Mouse (Mus musculus): Measurements from ENCODE around the gene Asic1. TPM values are rescaled to one million over a fixed set of nuclear protein-coding genes. Genes with fewer than 3 reads are reported as not detected.
"Not testable (repeated sequence)": the region's sequence is repeated elsewhere in the genome, so short reads cannot be mapped to it uniquely, and the experiment has no call there.

The Asic1 gene
- total RNA-seq, 4 experiments from 2014 or later = 1.4 to 2.5 (median 1.8) TPM

DNA sequence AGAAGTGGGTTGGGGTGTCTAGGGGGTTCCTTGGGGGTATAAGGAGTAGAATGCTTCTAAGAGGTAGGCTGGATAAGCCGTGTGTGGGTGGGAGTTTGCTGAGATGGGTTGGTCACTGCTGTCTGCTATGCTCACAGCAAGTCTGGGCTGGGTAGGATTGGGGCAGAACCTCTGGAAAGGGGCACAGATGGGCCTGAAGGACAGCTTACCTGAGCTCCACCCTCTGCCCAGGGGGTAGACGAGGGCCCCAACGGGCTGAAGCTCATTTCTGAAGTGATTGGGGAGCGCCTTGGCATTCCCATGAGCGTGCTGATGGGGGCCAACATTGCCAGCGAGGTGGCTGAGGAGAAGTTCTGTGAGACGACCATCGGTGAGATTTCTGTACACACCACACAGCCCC is 49.7 kb downstream of the Asic1 start:
- no peak for DNase-seq

DNA sequence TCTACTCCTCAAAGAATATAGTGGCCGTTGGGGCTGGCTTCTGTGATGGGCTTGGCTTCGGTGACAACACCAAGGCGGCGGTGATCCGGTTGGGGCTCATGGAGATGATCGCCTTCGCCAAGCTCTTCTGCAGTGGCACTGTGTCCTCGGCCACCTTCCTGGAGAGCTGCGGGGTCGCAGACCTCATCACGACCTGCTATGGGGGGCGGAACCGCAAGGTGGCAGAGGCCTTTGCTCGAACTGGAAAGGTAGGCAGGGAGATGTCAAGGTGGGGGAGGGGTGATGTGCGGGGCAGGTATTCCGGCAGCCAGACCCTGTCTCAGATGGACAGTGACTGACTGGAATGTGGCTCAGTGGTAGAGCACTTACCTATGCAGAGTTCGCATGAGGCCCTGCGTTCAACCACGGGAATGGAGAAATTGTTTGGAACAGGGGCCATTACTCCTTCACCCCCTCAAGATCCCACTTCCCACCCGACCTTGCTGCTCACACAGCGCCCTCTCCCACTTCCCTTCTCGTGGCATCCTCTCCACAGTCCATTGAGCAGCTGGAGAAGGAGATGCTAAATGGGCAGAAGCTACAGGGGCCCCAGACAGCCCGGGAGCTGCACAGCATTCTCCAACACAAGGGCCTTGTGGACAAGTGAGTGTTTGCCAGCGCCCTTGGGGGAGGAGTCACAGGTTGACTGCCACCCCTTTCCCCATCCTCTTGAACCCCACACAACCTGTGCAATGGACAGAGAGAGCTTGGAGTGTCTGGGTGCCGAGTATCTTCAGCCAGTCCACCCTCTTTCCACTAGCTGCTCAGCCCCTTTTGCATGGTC is 52.0 kb downstream of the Asic1 start:
- DNase-seq = no peak

DNA sequence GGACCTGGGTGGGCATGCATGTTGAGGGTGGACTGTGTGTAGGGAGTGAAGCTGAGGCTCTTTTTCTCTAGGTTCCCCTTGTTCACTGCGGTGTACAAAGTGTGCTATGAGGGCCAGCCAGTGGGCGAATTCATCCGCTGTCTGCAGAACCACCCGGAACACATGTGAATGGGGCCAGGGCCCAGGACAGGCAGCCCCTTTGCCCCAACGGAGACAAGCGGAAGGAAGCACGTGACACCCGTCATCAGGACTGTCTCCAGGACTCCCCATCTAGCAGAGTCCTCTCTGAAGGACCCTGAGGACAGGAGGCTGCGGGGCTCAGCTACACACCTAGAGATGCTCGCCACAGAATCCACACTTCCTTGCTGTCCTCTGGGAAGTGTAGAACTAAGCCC is 52.9 kb downstream of the Asic1 start:
- DNase-seq = no peak

DNA sequence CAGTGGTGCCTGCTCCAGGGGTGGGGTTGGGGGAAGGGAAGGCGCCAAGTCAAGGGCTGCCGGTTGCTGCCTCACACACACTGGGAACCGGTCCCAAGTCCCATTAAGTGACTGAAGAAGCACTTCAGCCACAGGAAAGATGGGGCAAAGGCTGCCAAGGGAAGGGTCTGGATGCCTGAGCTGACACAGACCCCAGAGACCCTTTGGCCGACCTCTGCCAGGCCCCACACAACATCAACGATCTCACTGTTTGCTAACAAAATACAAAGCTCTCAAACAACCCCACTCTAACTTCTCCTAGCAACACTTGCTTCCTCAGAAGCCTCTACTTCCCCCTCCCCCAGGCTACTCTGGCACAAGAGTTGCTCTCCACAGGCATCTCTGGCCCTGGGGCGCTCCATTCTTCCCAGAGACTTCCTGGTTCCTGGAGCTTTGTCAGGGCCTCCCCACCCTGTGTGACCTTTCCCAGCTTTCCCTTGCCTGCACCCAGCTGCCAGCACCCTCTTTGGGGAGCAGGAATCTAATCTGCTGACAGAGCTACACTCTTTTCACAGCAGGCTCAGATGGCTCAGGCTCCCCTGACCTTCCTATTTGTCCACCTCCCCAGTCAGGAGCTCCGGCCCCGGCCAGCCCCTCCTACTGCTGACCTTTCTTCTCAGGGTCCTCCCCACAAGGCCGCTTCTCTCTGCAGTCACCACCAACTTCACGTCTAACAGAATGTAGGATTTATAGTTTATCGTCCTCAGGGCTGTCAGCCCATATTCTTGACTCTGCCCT is 53.5 kb downstream of the Asic1 start:
- no peak for DNase-seq

DNA sequence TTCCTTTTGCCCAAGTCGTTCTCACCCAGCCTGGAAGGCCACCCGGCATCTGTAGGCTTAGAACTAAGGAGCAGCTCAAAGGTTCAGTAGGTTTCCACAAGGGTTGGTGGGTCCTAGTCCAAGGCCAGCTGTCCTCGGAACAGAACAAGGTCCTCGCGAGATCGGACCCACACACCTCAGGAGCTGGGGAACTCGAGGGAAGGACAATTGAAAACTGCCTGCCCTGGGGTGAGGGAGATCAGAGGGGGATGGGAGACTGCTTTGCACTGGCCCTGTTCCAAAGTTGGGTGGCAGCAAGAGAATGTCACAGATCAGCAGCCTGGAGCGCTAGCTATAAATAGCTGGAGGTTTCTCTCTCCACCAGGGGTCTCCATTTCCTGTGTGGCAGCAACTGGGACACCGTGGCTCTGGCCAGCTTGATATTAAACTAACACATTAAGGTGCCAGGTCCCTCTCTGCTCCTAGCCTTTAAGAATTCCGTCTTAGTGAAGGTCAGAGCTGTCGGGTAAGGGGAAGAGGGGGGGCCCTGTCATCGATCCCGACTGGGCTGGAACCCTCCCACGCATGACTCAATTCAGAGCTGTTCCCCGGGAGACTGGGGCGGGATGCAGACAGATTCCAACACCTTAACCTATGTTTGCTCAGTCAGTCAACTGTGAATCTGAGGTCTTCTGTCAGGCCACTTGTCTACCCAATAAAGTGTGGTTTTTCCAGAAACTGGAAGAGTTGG is 54.3 kb downstream of the Asic1 start:
- peak; percentile 91 for DNase-seq

DNA sequence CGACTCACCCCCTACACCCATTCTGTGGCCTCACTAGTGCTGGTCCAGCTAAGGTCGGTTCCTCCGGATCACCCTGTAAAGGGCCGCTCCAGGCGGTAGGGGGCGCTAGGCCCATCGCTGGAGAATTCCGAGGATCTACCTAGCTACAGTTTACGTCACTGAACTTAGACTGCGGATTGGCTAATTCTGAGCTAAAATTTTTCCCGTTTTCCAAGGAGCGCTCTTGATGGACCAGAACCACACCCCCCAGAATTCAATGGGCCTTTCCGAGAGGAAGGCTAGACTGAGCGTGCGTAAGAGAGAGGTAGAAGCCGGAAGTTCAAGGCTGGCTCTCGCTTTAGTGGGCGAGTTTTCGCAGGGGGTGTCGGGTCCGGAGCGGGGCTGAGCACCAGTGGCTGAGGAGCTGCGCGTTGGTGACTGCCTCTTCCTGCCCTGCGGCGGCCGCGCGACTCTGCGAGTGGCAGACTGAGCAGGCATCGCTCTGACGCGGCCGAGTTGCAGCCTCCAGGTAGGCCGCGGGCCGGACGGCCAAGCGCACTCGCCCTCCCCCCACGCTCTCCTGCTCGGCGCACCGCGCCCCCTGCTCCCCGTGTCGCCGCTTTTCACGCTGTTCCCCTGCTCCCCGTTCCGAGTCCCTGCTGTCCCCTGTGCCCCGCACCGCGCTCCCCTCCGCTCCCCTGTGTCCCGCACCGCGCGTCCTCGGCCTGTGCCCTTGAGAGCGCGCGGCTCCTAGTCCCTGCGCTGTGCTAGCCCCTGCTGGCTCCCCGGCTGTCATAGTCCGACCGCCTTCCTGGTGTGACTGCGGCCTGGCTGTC is 55.4 kb downstream of the Asic1 start, which contains the start of gene Cox14:
TSS of gene Cox14 (plus strand) at position 278 of the 815 bp plus-strand sequence.
- DNase-seq = peak; percentile 96

DNA sequence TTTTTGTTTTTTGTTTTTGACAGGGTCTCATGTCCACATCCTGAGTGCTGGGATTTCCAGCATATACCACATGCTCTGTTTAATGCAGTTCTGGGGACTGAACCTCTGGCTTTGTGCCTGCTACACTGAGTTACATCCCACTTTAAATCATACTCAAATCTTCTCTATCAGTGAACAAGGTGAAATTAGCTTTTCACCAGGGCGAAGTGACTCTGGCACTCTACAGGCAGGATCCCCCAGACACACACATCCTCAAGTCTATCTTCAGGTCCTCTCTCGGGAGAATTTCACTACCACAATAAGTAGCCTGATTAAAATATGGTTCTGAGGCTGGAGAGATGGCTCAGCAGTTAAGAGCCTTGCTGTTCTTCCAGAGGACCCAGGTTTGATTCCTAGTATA is 56.4 kb downstream of the Asic1 start:
- DNase-seq = no peak

DNA sequence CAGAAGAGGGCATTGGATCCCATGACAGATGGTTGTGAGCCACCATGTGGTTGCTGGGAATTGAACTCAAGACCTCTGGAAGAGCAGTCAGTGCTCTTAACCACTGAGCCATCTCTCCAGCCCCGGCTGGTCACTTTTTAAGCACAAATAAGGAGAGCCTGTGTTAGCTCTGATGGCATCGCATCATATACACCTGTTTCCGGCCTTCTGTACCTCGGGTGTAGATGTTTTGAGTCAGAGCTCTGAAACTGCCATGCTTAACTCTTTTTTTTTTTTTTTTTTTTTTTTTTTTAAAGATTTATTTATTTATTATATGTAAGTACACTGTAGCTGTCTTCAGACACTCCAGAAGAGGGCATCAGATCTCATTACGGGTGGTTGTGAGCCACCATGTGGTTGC is 56.9 kb downstream of the Asic1 start:
- DNase-seq = not testable (repeated sequence)

DNA sequence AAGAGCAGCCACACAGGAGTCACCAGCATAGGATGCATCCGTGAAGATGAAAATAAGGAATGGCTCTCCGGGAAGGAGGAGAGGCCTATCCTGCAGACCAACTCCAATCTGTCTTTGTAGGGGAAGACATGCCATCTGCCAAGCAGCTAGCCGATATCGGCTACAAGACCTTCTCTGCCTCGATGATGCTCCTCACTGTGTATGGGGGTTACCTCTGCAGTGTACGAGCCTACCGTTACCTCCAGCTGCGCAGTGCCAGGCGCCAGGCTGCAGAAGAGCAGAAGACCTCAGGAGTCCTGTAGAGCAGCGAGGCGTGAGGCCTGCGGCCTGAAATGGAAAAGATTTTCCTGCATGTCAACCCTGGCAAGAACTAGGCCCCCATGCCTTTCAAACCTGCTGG is 57.4 kb downstream of the Asic1 start:
- DNase-seq = no peak

DNA sequence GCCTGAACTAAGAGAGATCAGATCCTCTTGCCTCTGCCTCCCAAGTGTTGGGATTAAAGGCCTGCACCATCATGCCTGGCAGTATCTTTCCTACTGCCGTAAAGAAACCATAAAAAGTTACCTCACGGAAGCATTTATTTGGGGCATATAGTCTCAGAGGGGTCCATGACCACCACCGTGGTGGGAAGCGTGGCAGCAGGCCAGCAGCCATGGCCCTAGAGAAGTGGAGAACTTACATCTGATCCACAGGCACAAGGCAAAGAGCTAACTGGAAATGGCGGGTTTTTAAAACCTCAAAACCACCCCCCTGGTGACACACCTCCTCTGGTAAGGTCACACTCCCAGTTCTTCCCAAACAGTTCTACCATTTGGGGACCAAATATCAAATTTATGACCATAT is 58.0 kb downstream of the Asic1 start:
- DNase-seq = no peak

DNA sequence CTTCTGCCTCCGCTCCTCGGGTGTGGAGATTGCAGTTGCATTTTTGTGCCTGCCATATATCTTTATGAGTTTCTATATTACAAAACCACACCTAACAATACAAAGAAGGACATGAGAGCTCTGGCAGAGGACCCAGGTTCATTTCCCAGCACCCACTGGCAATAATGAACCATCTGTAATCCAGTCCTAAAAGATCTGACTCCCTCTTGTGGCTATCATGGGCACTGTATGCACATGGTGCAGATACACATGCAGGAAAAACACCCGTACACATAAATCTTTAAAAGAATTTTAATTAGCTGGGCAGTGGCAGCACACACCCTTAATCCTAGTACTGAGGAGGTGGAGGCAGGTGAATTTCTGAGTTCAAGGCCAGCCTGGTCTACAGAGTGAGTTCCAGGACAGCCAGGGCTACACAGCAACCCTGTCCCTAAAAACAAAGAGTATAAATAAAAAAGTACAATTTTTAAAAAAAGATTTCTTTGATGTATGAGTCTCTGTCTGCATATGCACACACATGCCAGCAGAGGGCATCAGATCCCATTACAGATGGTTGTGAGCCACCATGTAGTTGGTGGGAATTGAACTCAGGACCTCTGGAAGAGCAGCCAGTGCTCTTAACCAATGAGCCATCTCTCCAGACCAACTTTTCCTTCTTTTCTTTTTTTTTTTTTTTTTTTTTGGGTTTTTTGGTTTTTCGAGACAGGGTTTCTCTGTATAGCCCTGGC is 59.1 kb downstream of the Asic1 start:
- DNase-seq = no peak

DNA sequence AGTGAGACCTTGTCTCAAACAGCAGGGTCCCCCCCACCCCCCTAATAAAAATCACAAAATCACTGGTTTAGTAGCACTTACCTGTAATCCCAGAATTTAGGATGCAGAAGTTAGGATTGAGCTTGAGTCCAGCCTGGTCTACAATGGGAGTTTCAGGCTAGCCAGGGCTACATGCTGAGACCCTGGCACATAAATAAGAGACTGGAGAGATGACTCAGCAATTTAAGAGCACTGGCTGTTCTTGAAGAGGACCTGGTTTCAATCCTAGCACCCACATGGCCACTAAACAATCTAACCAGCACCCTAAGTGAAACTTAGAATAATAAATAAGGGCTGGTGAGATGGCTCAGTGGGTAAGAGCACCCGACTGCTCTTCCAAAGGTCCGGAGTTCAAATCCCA is 61.0 kb downstream of the Asic1 start:
- DNase-seq = no peak

DNA sequence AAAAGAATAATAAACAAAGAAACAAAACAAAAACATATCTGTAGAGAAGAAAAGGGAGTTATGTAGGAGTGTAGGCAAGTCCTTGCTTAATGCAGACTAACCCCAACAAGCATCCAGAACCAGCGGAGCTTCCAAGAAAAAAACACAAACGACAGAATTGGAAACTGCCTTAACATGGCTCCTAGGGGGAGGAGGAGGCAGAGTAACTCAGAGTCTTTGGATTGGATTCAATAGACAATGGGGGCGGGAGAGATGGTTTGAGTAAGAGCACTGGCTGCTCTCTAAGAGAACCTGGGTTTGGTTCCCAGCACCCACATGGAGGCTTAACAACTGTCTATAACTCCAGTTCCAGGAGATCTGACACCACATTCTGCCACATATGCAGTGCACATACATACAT is 61.5 kb downstream of the Asic1 start:
- no peak for DNase-seq

DNA sequence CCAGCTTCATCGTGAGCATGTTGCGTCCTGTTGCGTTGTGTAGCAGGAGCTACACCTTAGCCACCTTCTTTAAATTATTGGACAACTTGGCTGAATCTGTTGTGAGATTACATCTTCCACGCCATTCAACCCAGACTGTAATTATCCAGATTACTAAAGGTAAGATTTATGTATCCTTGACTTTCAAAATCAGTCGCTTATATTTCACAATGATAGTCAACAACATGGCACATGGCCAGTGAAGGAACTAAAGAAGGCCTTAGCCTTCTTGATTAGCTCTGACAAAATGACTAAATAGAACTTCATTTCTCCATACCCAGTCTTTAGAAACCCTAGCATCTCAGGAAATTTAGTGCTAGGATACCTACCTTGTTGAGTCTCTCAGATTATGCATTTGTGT is 63.0 kb downstream of the Asic1 start:
- DNase-seq = no peak

DNA sequence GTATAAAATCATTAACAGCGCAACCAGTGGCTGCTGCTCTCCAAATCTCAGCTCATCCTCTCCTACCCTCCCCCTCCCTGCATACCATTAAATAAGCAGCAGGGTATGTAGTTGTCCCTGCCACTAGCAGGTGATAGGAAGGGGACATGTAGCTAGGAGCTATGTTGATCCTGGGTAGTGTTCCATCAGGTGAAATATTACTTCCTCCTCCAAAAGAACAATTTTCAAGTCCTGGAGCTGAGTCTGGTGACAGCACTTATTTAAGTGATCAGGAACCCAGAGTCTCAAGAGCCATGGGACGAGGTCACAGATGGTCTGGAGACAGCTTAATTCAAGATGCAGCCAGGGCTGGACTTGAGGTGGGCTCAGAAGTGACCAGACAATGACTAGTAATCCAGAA is 65.5 kb downstream of the Asic1 start:
- DNase-seq = peak; percentile 100

DNA sequence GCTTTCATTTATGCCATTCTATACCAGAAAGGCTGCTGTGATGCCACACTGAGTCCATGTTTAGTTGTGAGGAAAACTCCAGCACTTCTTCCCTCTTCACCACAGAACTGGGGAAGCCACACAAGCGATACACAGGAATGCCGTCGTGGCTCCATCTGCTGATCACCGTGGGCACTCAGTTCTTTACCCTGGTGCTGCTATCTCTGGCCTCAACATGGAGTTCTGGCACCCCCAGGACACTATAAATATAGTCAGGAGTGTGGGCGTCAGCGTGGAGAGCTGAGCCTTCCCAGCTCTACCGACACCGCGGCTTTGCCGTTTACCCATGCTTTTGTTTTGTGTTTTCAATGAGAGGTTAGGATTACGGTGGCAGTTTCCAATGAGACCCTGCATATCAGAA is 66.5 kb downstream of the Asic1 start:
- no peak for DNase-seq

DNA sequence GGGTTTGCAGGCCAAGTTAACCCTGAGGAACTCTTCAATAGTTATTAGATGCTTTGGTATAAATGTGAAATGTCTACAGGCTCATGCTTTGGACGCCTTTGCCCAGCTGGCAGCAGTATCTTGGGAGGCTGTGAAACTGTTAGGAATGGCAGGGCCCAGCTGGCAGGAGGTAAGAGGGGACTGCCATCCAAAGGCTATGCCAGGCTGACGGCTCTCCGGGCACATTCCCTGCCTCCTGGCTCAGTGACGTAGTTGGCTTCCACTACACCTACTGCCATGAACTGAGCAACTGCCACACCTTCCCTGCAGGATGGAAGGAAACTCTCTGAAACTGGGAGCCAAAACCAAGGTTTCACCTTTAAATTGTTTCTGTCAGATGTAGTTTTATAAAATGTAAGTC is 70.1 kb downstream of the Asic1 start:
- DNase-seq = no peak

Measured in adrenal gland, adult 8-10 months (tissue).